25 mouse cellular contexts compared by ENCODE assay signal in the genomic region with DNA sequence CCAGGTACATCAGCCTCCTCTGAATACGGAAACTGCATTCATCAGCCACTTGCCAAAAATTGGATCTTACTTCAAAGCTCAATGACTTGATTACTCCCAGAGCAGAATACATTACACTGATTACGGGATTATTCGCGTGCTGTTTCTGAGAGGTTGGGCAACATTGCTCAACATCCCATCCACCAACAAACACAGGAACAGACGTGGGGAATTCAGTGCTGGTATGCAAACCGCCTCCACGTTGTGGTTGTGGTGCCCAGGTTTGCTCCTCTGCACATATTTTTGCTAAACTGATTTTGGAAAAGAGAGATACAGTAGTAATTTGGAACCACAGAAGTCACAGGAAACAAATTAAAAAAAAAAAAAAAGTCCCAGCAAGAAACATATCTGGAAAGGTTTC.
DNase-seq lines count a peak whose midpoint lies in the region; ATAC-seq lines count a peak whose summit lies in the region.
"Had no signal": no experiment of that assay in that cellular context is flagged by ENCODE, and none has a peak within 500 bp of the region (broad histone marks: within the 10 kb centered on the region; RNA-seq: fewer than 3 reads in every experiment).

No protein-coding gene starts in this region.

- H3K36me3 ChIP-seq in forebrain, embryonic 14.5 days (ENCODE audit: control insufficient read depth, insufficient read depth, low read length): no peaks in the 10 kb centered on the region
- H3K36me3 ChIP-seq in forebrain, embryonic 11.5 days (ENCODE audit: control insufficient read depth, insufficient read depth, low read length): no peaks in the 10 kb centered on the region
- no peaks in the 10 kb centered on the region for H3K36me3 ChIP-seq in embryonic facial prominence, embryonic 14.5 days (ENCODE audit: control insufficient read depth, insufficient read depth, low read length)
- H3K36me3 ChIP-seq: embryonic facial prominence, embryonic 15.5 days; forebrain, embryonic 10.5 days; G1E; heart, embryonic 15.5 days; hindbrain, embryonic 12.5 days; stomach, embryonic 15.5 days had no signal

- WGBS in forebrain, embryonic 14.5 days: 72% methylated on average over 7 of the region's 7 CpGs
- 81% methylated on average over 7 of the region's 7 CpGs for WGBS in forebrain, embryonic 11.5 days
- 52% methylated on average over 7 of the region's 7 CpGs for WGBS in embryonic facial prominence, embryonic 14.5 days

- no peak overlapping the region for H3K4me3 ChIP-seq in forebrain, embryonic 14.5 days (ENCODE audit: low read depth, low read length)
- H3K4me3 ChIP-seq in forebrain, embryonic 11.5 days (ENCODE audit: low read depth, low read length): no peak overlapping the region
- no peak overlapping the region for H3K4me3 ChIP-seq in embryonic facial prominence, embryonic 14.5 days (ENCODE audit: low read depth, low read length)
- H3K4me3 ChIP-seq: embryonic facial prominence, embryonic 15.5 days; forebrain, embryonic 10.5 days; heart, embryonic 15.5 days; hindbrain, embryonic 12.5 days; stomach, embryonic 15.5 days had no signal

- ATAC-seq in forebrain, embryonic 14.5 days: no peak
- no peak for ATAC-seq in forebrain, embryonic 11.5 days (replicated peaks; ENCODE audit: low FRiP score)
- ATAC-seq in embryonic facial prominence, embryonic 14.5 days (ENCODE audit: low read depth): no peak
- ATAC-seq: lung, postnatal 0 days had no signal

- H3K9me3 ChIP-seq in forebrain, embryonic 14.5 days (replicated peaks; ENCODE audit: control insufficient read depth, low read length): no peaks in the 10 kb centered on the region
- H3K9me3 ChIP-seq in forebrain, embryonic 11.5 days (ENCODE audit: control insufficient read depth, low read length): no peaks in the 10 kb centered on the region
- H3K9me3 ChIP-seq in embryonic facial prominence, embryonic 14.5 days (ENCODE audit: control insufficient read depth, low read length): no peaks in the 10 kb centered on the region
- H3K9me3 ChIP-seq: embryonic facial prominence, embryonic 15.5 days; forebrain, embryonic 10.5 days; heart, embryonic 15.5 days; hindbrain, embryonic 12.5 days; stomach, embryonic 15.5 days had no signal

- no peak overlapping the region for H3K9ac ChIP-seq in forebrain, embryonic 14.5 days (ENCODE audit: low read length)
- H3K9ac ChIP-seq in forebrain, embryonic 11.5 days (ENCODE audit: low read length): no peak overlapping the region
- H3K9ac ChIP-seq in embryonic facial prominence, embryonic 14.5 days (ENCODE audit: low read depth, low read length): no peak overlapping the region
- H3K9ac ChIP-seq: embryonic facial prominence, embryonic 15.5 days; heart, embryonic 15.5 days; hindbrain, embryonic 12.5 days; stomach, embryonic 15.5 days had no signal

- no peaks in the 10 kb centered on the region for H3K27me3 ChIP-seq in forebrain, embryonic 14.5 days (replicated peaks; ENCODE audit: control insufficient read depth, insufficient read depth, low read length)
- no peaks in the 10 kb centered on the region for H3K27me3 ChIP-seq in forebrain, embryonic 11.5 days (ENCODE audit: control insufficient read depth, insufficient read depth, low read length)
- no peaks in the 10 kb centered on the region for H3K27me3 ChIP-seq in embryonic facial prominence, embryonic 14.5 days (replicated peaks; ENCODE audit: control insufficient read depth, insufficient read depth, low read length)
- H3K27me3 ChIP-seq: embryonic facial prominence, embryonic 15.5 days; heart, embryonic 15.5 days; hindbrain, embryonic 12.5 days; stomach, embryonic 15.5 days had no signal

- H3K27ac ChIP-seq in forebrain, embryonic 14.5 days (ENCODE audit: low read depth, low read length): no peak overlapping the region
- H3K27ac ChIP-seq in forebrain, embryonic 11.5 days (ENCODE audit: low read depth, low read length): no peak overlapping the region
- H3K27ac ChIP-seq in embryonic facial prominence, embryonic 14.5 days (replicated peaks; ENCODE audit: low read depth, low read length): no peak overlapping the region
- H3K27ac ChIP-seq: embryonic facial prominence, embryonic 15.5 days; forebrain, embryonic 10.5 days; heart, embryonic 15.5 days; hindbrain, embryonic 12.5 days; stomach, embryonic 15.5 days had no signal

- no peaks in the 10 kb centered on the region for H3K4me1 ChIP-seq in forebrain, embryonic 14.5 days (ENCODE audit: control insufficient read depth, insufficient read depth, low read length)
- no peaks in the 10 kb centered on the region for H3K4me1 ChIP-seq in forebrain, embryonic 11.5 days (replicated peaks; ENCODE audit: control insufficient read depth, insufficient read depth, low read length)
- no peaks in the 10 kb centered on the region for H3K4me1 ChIP-seq in embryonic facial prominence, embryonic 14.5 days (ENCODE audit: control insufficient read depth, insufficient read depth, low read length)
- H3K4me1 ChIP-seq: embryonic facial prominence, embryonic 15.5 days; forebrain, embryonic 10.5 days; hindbrain, embryonic 12.5 days; stomach, embryonic 15.5 days had no signal

- H3K4me2 ChIP-seq in forebrain, embryonic 14.5 days (ENCODE audit: low read length): no peak overlapping the region
- H3K4me2 ChIP-seq in forebrain, embryonic 11.5 days (ENCODE audit: low read depth, low read length, severe bottlenecking): no peak overlapping the region
- H3K4me2 ChIP-seq in embryonic facial prominence, embryonic 14.5 days (ENCODE audit: low read depth, low read length): no peak overlapping the region
- H3K4me2 ChIP-seq: embryonic facial prominence, embryonic 15.5 days; hindbrain, embryonic 12.5 days; stomach, embryonic 15.5 days had no signal

- peak; percentile 14 for DNase-seq in forebrain, embryonic 14.5 days (ENCODE audit: low spot score)
- no peak for DNase-seq in forebrain, embryonic 11.5 days (ENCODE audit: low spot score)
- peak; percentile 19 for DNase-seq in layer of hippocampus, adult 11-12 months (ENCODE audit: low spot score)
- no peak for DNase-seq in layer of hippocampus, postnatal 10 days (ENCODE audit: low spot score in 2 of 2)
- DNase-seq in embryonic facial prominence, embryonic 14.5 days (ENCODE audit: low spot score): peak; percentile 17
- peak; percentile 37 for DNase-seq in layer of hippocampus, postnatal 36 days
- DNase-seq in right cerebral cortex, postnatal 36 days (ENCODE audit: low spot score in 2 of 2): no peak
- DNase-seq in urinary bladder, postnatal 36 days (ENCODE audit: low spot score in 2 of 2): no peak
- DNase-seq: adrenal gland, postnatal 25 days; cerebellum, adult 8-10 months; gastrocnemius, postnatal 25 days; kidney, adult 18-20 months; kidney, postnatal 14 days; left cerebral cortex, postnatal 4 days; liver; midbrain, embryonic 14.5 days; right cerebral cortex, postnatal 25 days; thymus, adult 2 months had no signal

Comparison
In these comparisons a context has a peak if more than half of its experiments do, and no peak if none do; other contexts are left out.
1. DNase-seq: peak in forebrain, embryonic 14.5 days (single experiment), layer of hippocampus, adult 11-12 months (single experiment), embryonic facial prominence, embryonic 14.5 days (single experiment) and layer of hippocampus, postnatal 36 days (2 of 2); none in forebrain, embryonic 11.5 days (single experiment), layer of hippocampus, postnatal 10 days (0 of 2), right cerebral cortex, postnatal 36 days (0 of 2) and urinary bladder, postnatal 36 days (0 of 2).